Mouse (Mus musculus) ES-Bruce4 (cell line): ENCODE results near the gene Olfr266. TPM values are rescaled to one million over a fixed set of nuclear protein-coding genes. Genes with fewer than 3 reads are reported as not detected.

Experiments
- H3K27ac ChIP-seq: 2 replicates; pipeline ENCODE4 v1.5.1; 2012; ENCODE audit warnings: low read length, inconsistent platforms; ENCODE audit not compliant: insufficient read depth
- H3K27me3 ChIP-seq: 2 replicates; pipeline ENCODE4 v1.6.1; 2012; ENCODE audit warnings: mild to moderate bottlenecking, low read length, inconsistent platforms; ENCODE audit not compliant: control insufficient read depth, poor library complexity, insufficient read depth, severe bottlenecking
- H3K36me3 ChIP-seq: 2 replicates; pipeline ENCODE4 v1.6.1; 2012; ENCODE audit warnings: inconsistent platforms, mild to moderate bottlenecking, low read length, moderate library complexity; ENCODE audit not compliant: control insufficient read depth, poor library complexity, insufficient read depth, severe bottlenecking
- H3K4me1 ChIP-seq: one replicate; pipeline ENCODE4 v1.8.1; 2011; ENCODE audit warnings: low read length; ENCODE audit not compliant: control insufficient read depth, insufficient read depth
- H3K4me3 ChIP-seq: 2 replicates; pipeline ENCODE4 v1.5.1; 2011; ENCODE audit warnings: low read depth, mild to moderate bottlenecking, low read length
- H3K9ac ChIP-seq: 2 replicates; pipeline ENCODE4 v1.6.1; 2012; ENCODE audit warnings: low read depth, mild to moderate bottlenecking, inconsistent platforms; ENCODE audit not compliant: poor library complexity, severe bottlenecking
- H3K9me3 ChIP-seq: replicated peaks from 2 replicates; pipeline ENCODE4 v1.6.1; 2012; ENCODE audit warnings: mild to moderate bottlenecking, low read length, inconsistent platforms; ENCODE audit not compliant: control insufficient read depth, poor library complexity, insufficient read depth, severe bottlenecking
- CTCF ChIP-seq: IDR thresholded peaks from one replicate; pipeline ENCODE4 v1.8.1; 2011; ENCODE audit warnings: low read depth, low read length
- EP300 ChIP-seq: IDR thresholded peaks from 2 replicates; pipeline ENCODE4 v1.6.1; 2011; ENCODE audit warnings: low read depth, low read length; ENCODE audit not compliant: insufficient read depth
- POLR2A ChIP-seq: IDR thresholded peaks from one replicate; pipeline ENCODE4 v1.8.1; 2011; ENCODE audit warnings: low read length; ENCODE audit not compliant: insufficient read depth
- polyA plus RNA-seq: library from polyadenylated mRNA; stranded (reverse); fragments of >200 nt; gene quantifications from 2 replicates; pipeline ENCODE4 v1.2.4, GENCODE M21; 2011; ENCODE audit warnings: low read depth; ENCODE audit not compliant: missing spikeins, insufficient read depth, insufficient read length

Gene Olfr266
- polyA plus RNA-seq, 1 experiment: not detected

GRCm38 (mm10) chr3:106798079-106798478 is 28.0 kb downstream of the Olfr266 start:
- Histone ChIP-seq H3K27me3 (no peaks in the 10 kb centered on the region), H3K27ac (no peak overlapping the region), H3K4me3 (no peak overlapping the region), H3K9me3 (peaks cover 3% of the 10 kb centered on the region), H3K4me1 (no peaks in the 10 kb centered on the region), H3K36me3 (no peaks in the 10 kb centered on the region), H3K9ac (no peak overlapping the region)
- TF ChIP-seq EP300 (no peak), POLR2A (no peak), CTCF (no peak)

- Histone ChIP-seq H3K9me3 (no peaks in the 10 kb centered on the region; the same call in 1 of the 2 replicates), H3K36me3 (no peaks in the 10 kb centered on the region), H3K27me3 (no peaks in the 10 kb centered on the region), H3K4me3 (no peak within 1 kb of the TSS), H3K4me1 (no peaks in the 10 kb centered on the region), H3K9ac (no peak within 1 kb of the TSS), H3K27ac (no peak within 1 kb of the TSS)
- TF ChIP-seq CTCF (no peak), POLR2A (no peak), EP300 (no peak)
Measured at GRCm38 (mm10) chr3:106789930-106790329, 36.2 kb downstream of the Olfr266 start, which contains the start of gene Cd53. Gene Cd53 (minus strand): TSS chr3:106790149.

- no peak overlapping the region for H3K4me3 ChIP-seq
- H3K4me1 ChIP-seq: no peaks in the 10 kb centered on the region
- H3K27me3 ChIP-seq: no peaks in the 10 kb centered on the region
- no peak overlapping the region for H3K27ac ChIP-seq
- TF ChIP-seq EP300: no peak
- no peak for TF ChIP-seq CTCF
- no peak for TF ChIP-seq POLR2A
- no peaks in the 10 kb centered on the region for H3K36me3 ChIP-seq
- no peak overlapping the region for H3K9ac ChIP-seq
- H3K9me3 ChIP-seq: no peaks in the 10 kb centered on the region
Measured at GRCm38 (mm10) chr3:106788440-106788887, 37.6 kb downstream of the Olfr266 start.

GRCm38 (mm10) chr3:106787972-106788371 is 38.1 kb downstream of the Olfr266 start:
- H3K4me3 ChIP-seq: no peak overlapping the region
- H3K4me1 ChIP-seq: no peaks in the 10 kb centered on the region
- TF ChIP-seq EP300 (no peak), POLR2A (no peak), CTCF (no peak)
- no peaks in the 10 kb centered on the region for H3K36me3 ChIP-seq
- no peak overlapping the region for H3K27ac ChIP-seq
- H3K9me3 ChIP-seq: no peaks in the 10 kb centered on the region
- no peak overlapping the region for H3K9ac ChIP-seq
- no peaks in the 10 kb centered on the region for H3K27me3 ChIP-seq

GRCm38 (mm10) chr3:106785130-106785529 is 41.0 kb downstream of the Olfr266 start:
- H3K4me1 ChIP-seq: no peaks in the 10 kb centered on the region
- H3K27ac ChIP-seq: no peak overlapping the region
- TF ChIP-seq CTCF (no peak), EP300 (no peak), POLR2A (no peak)
- H3K9ac ChIP-seq: no peak overlapping the region
- H3K4me3 ChIP-seq: no peak overlapping the region
- no peaks in the 10 kb centered on the region for H3K36me3 ChIP-seq
- H3K27me3 ChIP-seq: no peaks in the 10 kb centered on the region
- H3K9me3 ChIP-seq: no peaks in the 10 kb centered on the region

GRCm38 (mm10) chr3:106771834-106772233 is 54.3 kb downstream of the Olfr266 start:
- Histone ChIP-seq H3K36me3 (no peaks in the 10 kb centered on the region), H3K4me1 (no peaks in the 10 kb centered on the region), H3K9me3 (no peaks in the 10 kb centered on the region), H3K27me3 (no peaks in the 10 kb centered on the region), H3K27ac (no peak overlapping the region), H3K4me3 (no peak overlapping the region), H3K9ac (no peak overlapping the region)
- TF ChIP-seq CTCF (no peak), EP300 (no peak), POLR2A (no peak)

Other genes starting within 250 kb of the Olfr266 start
- gene Lrif1, start 141.3 kb downstream of the Olfr266 start, polyA plus RNA-seq: 16.7 and 23.6 TPM in 2 replicates
- 0.52 TPM in 1 of 2 replicates, not detected in the other for gene Cd53, start 36.1 kb downstream of the Olfr266 start, polyA plus RNA-seq
- 0.35 and 0.63 TPM in 2 replicates for gene Kcna3, start 209.9 kb upstream of the Olfr266 start, polyA plus RNA-seq